Mouse (Mus musculus) neural tube, embryonic 15.5 days (tissue): Measurements from ENCODE around the gene Col11a2. TPM values are rescaled to one million over a fixed set of nuclear protein-coding genes. Genes with fewer than 3 reads are reported as not detected.

ENCODE experiments used
- ATAC-seq: fragments of 200-750 bp; cut with Nextera tagmentation; 2 replicates; pipeline ENCODE4 v1.8.0; 2017; ENCODE audit warnings: mild to moderate bottlenecking, moderate TSS enrichment, moderate library complexity; ENCODE audit not compliant: low FRiP score
- H3K27ac ChIP-seq: fragments of 300-500 bp; sonication (generic); replicated peaks from 2 replicates; pipeline ENCODE4 v1.5.1; 2015; ENCODE audit warnings: mild to moderate bottlenecking, inconsistent platforms
- H3K27me3 ChIP-seq: fragments of 300-500 bp; sonication (generic); replicated peaks from 2 replicates; pipeline ENCODE4 v1.6.1; 2015; ENCODE audit warnings: inconsistent platforms
- H3K36me3 ChIP-seq: fragments of 300-500 bp; sonication (generic); 2 replicates; pipeline ENCODE4 v1.6.1; 2015; ENCODE audit warnings: inconsistent platforms
- H3K4me1 ChIP-seq: fragments of 300-500 bp; sonication (generic); 2 replicates; pipeline ENCODE4 v1.6.1; 2015; ENCODE audit warnings: inconsistent platforms
- H3K4me2 ChIP-seq: fragments of 300-500 bp; sonication (generic); 2 replicates; pipeline ENCODE4 v1.6.1; 2015; ENCODE audit warnings: inconsistent platforms, mild to moderate bottlenecking, moderate library complexity
- H3K4me3 ChIP-seq: fragments of 300-500 bp; sonication (generic); replicated peaks from 2 replicates; pipeline ENCODE4 v1.5.1; 2015; ENCODE audit warnings: mild to moderate bottlenecking, inconsistent platforms
- H3K9ac ChIP-seq: fragments of 300-500 bp; sonication (generic); replicated peaks from 2 replicates; pipeline ENCODE4 v1.6.1; 2015; ENCODE audit warnings: mild to moderate bottlenecking, inconsistent platforms
- H3K9me3 ChIP-seq: fragments of 300-500 bp; sonication (generic); replicated peaks from 2 replicates; pipeline ENCODE4 v1.6.1; 2016; ENCODE audit warnings: inconsistent platforms
- WGBS: fragments of 180-500 bp; shearing (Covaris S2); methylation state at CpG from one replicate; pipeline ENCODE4 v1.1.7; 2015; ENCODE audit warnings: mixed read lengths; 5-methylcytosine and 5-hydroxymethylcytosine counted together
- polyA plus RNA-seq: library from polyadenylated mRNA; unstranded; fragments of >200 nt; fragmentation: Nextera tagmentation; extraction: Ambion mirVana; gene quantifications from 2 replicates; pipeline ENCODE4 v1.2.1, GENCODE M21; 2015

Col11a2 gene
- polyA plus RNA-seq, 1 experiment from 2014 or later: 9.4 TPM

DNA sequence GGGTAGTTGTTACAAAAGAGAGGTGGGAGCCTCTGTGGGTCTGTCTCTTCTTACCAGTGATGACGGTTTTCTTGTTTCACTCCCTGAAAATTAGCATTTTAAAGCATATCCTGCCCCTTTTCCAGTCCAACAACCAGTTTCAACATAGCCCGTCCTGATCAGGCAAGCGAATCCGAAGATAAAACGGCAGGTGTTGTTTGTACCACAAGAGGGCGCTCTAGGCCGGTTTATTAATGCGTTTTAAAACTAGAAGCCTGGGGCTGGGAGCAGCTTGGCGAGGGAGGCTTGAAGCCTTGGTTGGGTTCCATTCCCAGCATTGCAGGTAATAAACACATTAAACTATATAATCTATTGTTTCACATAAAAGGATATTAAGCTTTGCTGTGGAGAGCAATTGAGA, 38.3 kb downstream of the Col11a2 start:
- peaks cover 5% of the 10 kb centered on the region; the same call in 1 of the 2 replicates for H3K4me1 ChIP-seq
- H3K9ac ChIP-seq: no peak overlapping the region
- no peak overlapping the region for H3K4me3 ChIP-seq
- 2% methylated on average over 9 of the region's 9 CpGs for WGBS
- H3K27me3 ChIP-seq: peaks cover 9% of the 10 kb centered on the region
- H3K36me3 ChIP-seq: no peaks in the 10 kb centered on the region
- ATAC-seq: no peak
- no peak overlapping the region for H3K4me2 ChIP-seq
- H3K27ac ChIP-seq: no peak overlapping the region
- no peaks in the 10 kb centered on the region for H3K9me3 ChIP-seq

DNA sequence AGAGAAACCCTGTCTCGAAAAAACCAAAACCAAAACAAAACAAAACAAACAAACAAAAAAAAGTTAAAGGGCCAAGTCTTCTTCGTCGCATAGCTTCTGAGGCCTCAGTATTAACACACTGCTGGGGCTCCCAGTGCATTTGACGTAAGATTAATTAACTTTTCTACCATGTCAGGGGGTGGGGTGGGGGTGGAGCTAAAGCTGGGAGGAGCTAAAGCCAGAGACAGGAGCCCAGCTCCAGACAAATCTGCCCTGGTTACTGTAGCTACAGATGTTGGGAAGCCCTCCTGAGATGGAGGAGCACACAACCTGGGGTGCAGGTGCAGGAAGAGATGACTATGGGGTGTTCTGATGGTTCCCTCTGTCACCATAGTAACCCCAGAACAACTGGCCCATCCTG, 38.9 kb downstream of the Col11a2 start:
- Histone ChIP-seq H3K27me3 (peaks cover 9% of the 10 kb centered on the region), H3K4me2 (no peak overlapping the region), H3K9me3 (no peaks in the 10 kb centered on the region), H3K36me3 (no peaks in the 10 kb centered on the region), H3K27ac (no peak overlapping the region), H3K4me1 (0 out of 2 replicates have a peak, but pooled peaks cover 5% of the 10 kb centered on the region), H3K9ac (no peak overlapping the region), H3K4me3 (no peak overlapping the region)
- ATAC-seq: no peak
- WGBS: 62% methylated on average over 4 of the region's 4 CpGs

- WGBS: 92% methylated on average over 11 of the region's 11 CpGs
- no peak for ATAC-seq
- H3K4me2 ChIP-seq: no peak overlapping the region
- no peak overlapping the region for H3K9ac ChIP-seq
- H3K4me3 ChIP-seq: no peak overlapping the region
- no peaks in the 10 kb centered on the region for H3K9me3 ChIP-seq
- H3K36me3 ChIP-seq: no peaks in the 10 kb centered on the region
- H3K27me3 ChIP-seq: peaks cover 9% of the 10 kb centered on the region
- H3K27ac ChIP-seq: no peak overlapping the region
- 0 out of 2 replicates have a peak, but pooled peaks cover 5% of the 10 kb centered on the region for H3K4me1 ChIP-seq
These were observed 39.8 kb downstream of the Col11a2 start for GRCm38 (mm10) chr17:34079002-34079401.

- Histone ChIP-seq H3K9me3 (no peaks in the 10 kb centered on the region), H3K36me3 (no peaks in the 10 kb centered on the region), H3K4me1 (0 out of 2 replicates have a peak, but pooled peaks cover 5% of the 10 kb centered on the region), H3K4me2 (peak overlapping the region; percentile 22; the same call in 1 of the 2 replicates), H3K27me3 (peaks cover 9% of the 10 kb centered on the region), H3K4me3 (no peak overlapping the region), H3K9ac (no peak overlapping the region), H3K27ac (no peak overlapping the region)
- WGBS: 26% methylated on average over 5 of the region's 5 CpGs
- ATAC-seq: peak; percentile 81
These were observed 40.4 kb downstream of the Col11a2 start for GRCm38 (mm10) chr17:34079621-34080020.

DNA sequence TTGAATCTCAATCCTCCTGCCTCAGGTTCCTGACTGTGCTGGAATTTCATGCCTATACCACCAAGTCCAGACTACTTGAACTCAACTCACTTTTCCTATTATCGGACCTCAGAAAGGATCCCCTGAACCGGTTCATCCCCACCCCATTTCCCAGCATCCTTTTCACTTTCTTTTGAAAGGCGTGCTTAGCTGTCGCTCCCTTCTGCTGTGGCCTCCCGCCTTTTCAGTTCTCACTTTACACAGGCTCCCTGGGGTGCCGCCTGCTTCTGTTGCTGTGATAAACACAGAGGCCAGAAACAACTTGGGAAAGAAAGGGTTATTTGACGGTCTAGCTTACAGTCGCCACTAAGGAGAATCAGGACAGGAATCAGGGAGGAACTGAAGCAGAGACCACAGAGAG, 43.9 kb downstream of the Col11a2 start:
- peak overlapping the region; percentile 19; the same call in 1 of the 2 replicates for H3K4me2 ChIP-seq
- WGBS: 4% methylated on average over 8 of the region's 8 CpGs

DNA sequence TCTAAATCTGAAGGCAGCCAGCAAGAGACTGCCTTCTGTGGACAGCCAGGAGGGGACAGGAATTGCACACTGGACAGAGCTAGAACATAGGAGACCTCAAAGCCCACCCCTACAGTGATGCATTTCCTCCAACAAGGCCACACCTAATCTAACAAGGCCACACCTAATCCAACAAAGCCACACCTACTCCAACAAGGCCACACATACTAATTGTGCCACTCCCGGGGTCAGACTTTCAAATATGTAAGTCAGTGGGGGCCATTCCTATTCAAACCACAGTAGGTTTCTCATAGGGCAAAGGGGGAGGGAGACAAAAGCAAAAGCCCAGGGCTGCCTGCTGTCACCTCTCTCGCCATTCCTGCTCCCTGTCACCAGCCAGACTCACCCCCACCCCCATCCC, 48.1 kb downstream of the Col11a2 start:
- H3K4me1 ChIP-seq: no peaks in the 10 kb centered on the region
- 0 out of 2 replicates have a peak, but pooled peaks cover 3% of the 10 kb centered on the region for H3K27me3 ChIP-seq
- WGBS: 54% methylated on average over 2 of the region's 2 CpGs
- H3K4me3 ChIP-seq: no peak overlapping the region
- no peak overlapping the region for H3K4me2 ChIP-seq
- ATAC-seq: no peak
- H3K36me3 ChIP-seq: no peaks in the 10 kb centered on the region
- no peak overlapping the region for H3K9ac ChIP-seq
- no peaks in the 10 kb centered on the region for H3K9me3 ChIP-seq
- H3K27ac ChIP-seq: no peak overlapping the region

More for the DNA sequence above, 43.9 kb downstream of the Col11a2 start:
- H3K9me3 ChIP-seq: no peaks in the 10 kb centered on the region
- H3K36me3 ChIP-seq: no peaks in the 10 kb centered on the region
- no peaks in the 10 kb centered on the region for H3K4me1 ChIP-seq
- H3K27ac ChIP-seq: no peak overlapping the region
- no peak for ATAC-seq
- H3K9ac ChIP-seq: no peak overlapping the region
- 0 out of 2 replicates have a peak, but pooled peaks cover 3% of the 10 kb centered on the region for H3K27me3 ChIP-seq
- H3K4me3 ChIP-seq: no peak overlapping the region

- 81% methylated on average over 11 of the region's 11 CpGs for WGBS
- Histone ChIP-seq H3K27ac (no peak overlapping the region), H3K36me3 (no peaks in the 10 kb centered on the region), H3K4me3 (no peak overlapping the region), H3K4me1 (no peaks in the 10 kb centered on the region), H3K9me3 (no peaks in the 10 kb centered on the region), H3K4me2 (no peak overlapping the region), H3K9ac (no peak overlapping the region), H3K27me3 (0 out of 2 replicates have a peak, but pooled peaks cover 3% of the 10 kb centered on the region)
- no peak for ATAC-seq
These were observed 48.9 kb downstream of the Col11a2 start for GRCm38 (mm10) chr17:34088124-34088523.

- Histone ChIP-seq H3K27ac (no peak overlapping the region), H3K9me3 (no peaks in the 10 kb centered on the region), H3K4me2 (no peak overlapping the region), H3K27me3 (no peaks in the 10 kb centered on the region), H3K9ac (no peak overlapping the region), H3K36me3 (no peaks in the 10 kb centered on the region), H3K4me3 (no peak overlapping the region), H3K4me1 (no peaks in the 10 kb centered on the region)
- WGBS: 59% methylated on average over 7 of the region's 7 CpGs
- no peak for ATAC-seq
These were observed 51.7 kb downstream of the Col11a2 start for GRCm38 (mm10) chr17:34090923-34091322.

DNA sequence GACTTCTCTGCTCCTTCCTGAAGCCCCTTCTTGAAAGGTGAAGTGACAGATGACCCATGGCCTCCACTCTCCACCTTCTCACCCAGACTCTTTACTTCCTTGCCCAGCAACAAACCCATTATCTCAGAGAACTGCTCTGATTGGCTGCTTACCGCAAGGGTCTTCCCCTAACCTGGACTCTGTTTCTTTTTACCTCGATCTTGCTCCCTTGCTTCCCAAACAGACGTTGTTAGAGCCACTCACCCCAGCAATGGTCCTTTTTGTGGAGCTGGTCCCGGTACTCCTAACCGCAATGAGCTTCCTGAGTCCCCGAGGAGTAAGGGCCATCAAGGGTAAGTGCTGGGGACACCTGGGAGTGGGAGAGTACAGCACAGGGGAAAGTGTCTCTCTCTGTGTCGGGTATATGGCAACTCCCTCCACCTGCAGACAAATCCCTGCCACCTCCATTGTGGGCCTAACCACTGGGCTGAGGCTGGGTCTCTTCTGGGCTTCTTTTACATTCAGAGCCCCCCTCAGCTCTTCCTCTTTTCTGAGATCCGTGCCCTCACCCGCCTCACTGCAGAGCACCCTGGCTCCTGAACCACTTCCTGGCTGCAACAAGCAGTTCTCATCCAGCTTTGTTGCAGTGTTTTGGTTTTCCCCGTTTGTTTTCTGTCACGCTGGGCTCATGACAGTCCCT, 53.1 kb downstream of the Col11a2 start, which contains the start of gene H2-Oa:
H2-Oa (plus strand) TSS at position 144 of the 679 bp plus-strand sequence.
- no peak within 1 kb of the TSS for H3K4me2 ChIP-seq
- no peaks in the 10 kb centered on the region for H3K4me1 ChIP-seq
- H3K27me3 ChIP-seq: no peaks in the 10 kb centered on the region
- H3K9ac ChIP-seq: no peak within 1 kb of the TSS
- H3K4me3 ChIP-seq: no peak within 1 kb of the TSS
- WGBS: 43% methylated on average over 11 of the region's 11 CpGs
- ATAC-seq: no peak
- no peaks in the 10 kb centered on the region for H3K36me3 ChIP-seq
- H3K27ac ChIP-seq: no peak within 1 kb of the TSS
- no peaks in the 10 kb centered on the region for H3K9me3 ChIP-seq

- ATAC-seq: no peak
These were observed 54.1 kb downstream of the Col11a2 start for GRCm38 (mm10) chr17:34093199-34093874.

DNA sequence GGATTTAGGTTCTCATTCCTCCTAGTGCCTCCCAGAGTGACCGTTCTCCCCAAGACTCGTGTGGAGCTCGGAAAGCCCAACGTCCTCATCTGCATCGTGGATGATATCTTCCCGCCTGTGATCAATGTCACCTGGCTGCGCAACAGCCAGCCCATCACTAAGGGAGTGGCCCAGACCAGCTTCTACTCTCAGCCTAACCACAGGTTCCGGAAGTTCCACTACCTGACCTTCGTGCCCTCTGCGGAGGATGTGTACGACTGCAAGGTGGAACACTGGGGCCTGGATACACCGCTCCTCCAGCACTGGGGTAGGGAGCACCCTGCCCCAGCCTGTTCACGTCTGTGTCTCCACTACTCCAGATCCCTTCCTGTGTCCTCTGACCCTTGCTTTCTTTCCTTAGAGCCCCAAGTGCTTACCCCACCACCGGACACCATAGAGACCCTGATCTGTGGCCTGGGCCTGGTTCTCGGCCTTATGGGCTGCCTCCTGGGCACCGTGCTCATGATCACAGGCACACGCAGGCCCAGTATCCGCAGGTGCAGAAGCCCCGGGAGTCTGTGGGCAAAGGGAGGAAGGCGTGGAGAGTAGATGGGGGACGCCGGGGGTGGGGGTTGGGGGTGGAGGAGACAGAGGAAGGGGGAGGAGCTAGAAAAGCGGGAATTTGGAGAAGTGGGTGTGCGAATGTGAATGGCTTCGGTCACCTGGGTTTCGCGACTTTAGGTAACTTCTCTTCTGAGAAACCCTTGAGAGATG, 55.2 kb downstream of the Col11a2 start:
- H3K4me2 ChIP-seq: no peak overlapping the region
- ATAC-seq: no peak
- H3K36me3 ChIP-seq: no peaks in the 10 kb centered on the region
- no peaks in the 10 kb centered on the region for H3K4me1 ChIP-seq
- H3K27ac ChIP-seq: no peak overlapping the region
- no peaks in the 10 kb centered on the region for H3K9me3 ChIP-seq
- no peak overlapping the region for H3K4me3 ChIP-seq
- no peaks in the 10 kb centered on the region for H3K27me3 ChIP-seq
- WGBS: 85% methylated on average over 27 of the region's 27 CpGs
- H3K9ac ChIP-seq: no peak overlapping the region

More at GRCm38 (mm10) chr17:34093199-34093874, 54.1 kb downstream of the Col11a2 start:
- no peaks in the 10 kb centered on the region for H3K4me1 ChIP-seq
- no peak overlapping the region for H3K27ac ChIP-seq
- 35% methylated on average over 7 of the region's 7 CpGs for WGBS
- no peaks in the 10 kb centered on the region for H3K27me3 ChIP-seq
- H3K4me3 ChIP-seq: no peak overlapping the region
- H3K9ac ChIP-seq: no peak overlapping the region
- no peaks in the 10 kb centered on the region for H3K36me3 ChIP-seq
- H3K4me2 ChIP-seq: no peak overlapping the region
- H3K9me3 ChIP-seq: no peaks in the 10 kb centered on the region
